Mouse (Mus musculus) CH12.LX (cell line): Measurements from ENCODE around the gene Sept4.

Source experiments
- CTCF ChIP-seq, 2 experiments: IDR thresholded peaks in 1 of 2; conservative IDR thresholded peaks in 1 of 2; 2 replicates each; pipeline ENCODE4 v1.5.1; 2011 to 2012; ENCODE audit warnings: low read depth in 2 of 2, low read length in 2 of 2, improper control_type of control experiment in 1 of 2, inconsistent platforms in 1 of 2, mild to moderate bottlenecking in 1 of 2, moderate library complexity in 1 of 2
- POLR2A ChIP-seq: IDR thresholded peaks from 2 replicates; pipeline ENCODE4 v1.6.1; 2011; ENCODE audit warnings: low read depth, mild to moderate bottlenecking, improper control_type of control experiment, low read length
- USF1 ChIP-seq: IDR thresholded peaks from 2 replicates; pipeline ENCODE4 v1.6.1; 2014; ENCODE audit warnings: low read depth, mild to moderate bottlenecking, inconsistent platforms, low read length, improper control_type of control experiment

DNA sequence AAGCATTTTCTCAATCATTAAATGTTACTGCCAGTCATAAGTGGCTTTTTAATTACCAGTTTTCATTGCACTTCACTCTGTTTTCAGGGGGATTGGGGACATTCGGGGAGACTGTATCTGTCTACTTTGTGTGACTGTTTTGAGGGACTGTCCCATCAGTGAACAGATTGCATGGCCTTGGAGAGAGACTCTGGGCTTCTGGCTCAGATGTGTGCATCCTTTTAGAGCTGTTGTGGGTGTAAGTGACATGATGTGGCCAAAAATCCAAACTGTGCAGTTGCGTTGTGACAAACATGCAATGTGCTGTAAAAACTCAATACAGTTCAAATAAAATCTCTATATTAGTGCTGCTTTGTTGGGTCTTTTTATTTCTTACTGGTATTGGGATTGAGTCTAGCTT, 47.2 kb downstream of the Sept4 start:
- TF ChIP-seq CTCF (conservative IDR thresholded peaks at IDR 0.05 in 1 of 2, IDR thresholded peaks at IDR 0.05 in 1 of 2; ENCODE audit: low read depth in 2 of 2, low read length in 2 of 2) (no peak), POLR2A (no peak), USF1 (no peak)
